Mouse (Mus musculus) neutrophil, adult 5-6 weeks (primary cell): ENCODE data around the gene Trdn. TPM values are rescaled to one million over a fixed set of nuclear protein-coding genes. Genes with fewer than 3 reads are reported as not detected.

Experiments
- ATAC-seq: fragments of 151-379, 151-347 bp; 2 replicates; pipeline ENCODE4 v1.8.0; 2017; ENCODE audit warnings: mild to moderate bottlenecking, moderate TSS enrichment; ENCODE audit not compliant: insufficient number of reproducible peaks, poor library complexity, low FRiP score, severe bottlenecking; ENCODE audit errors: extremely low read depth
- total RNA-seq: library from RNA; stranded (forward); fragments of 200-1000 nt; gene quantifications from 2 replicates; pipeline ENCODE4 v1.2.3, GENCODE M21; 2017

The Trdn gene
- not detected in 2 replicates for total RNA-seq

- no peak for ATAC-seq
Observed at GRCm38 (mm10) chr10:33080254-33080653, at the start of gene Trdn. Trdn (plus strand) TSS chr10:33080554.

- ATAC-seq: no peak
Observed at GRCm38 (mm10) chr10:33060771-33061170, 19.6 kb upstream of the Trdn start.

GRCm38 (mm10) chr10:33065566-33065965 is 14.8 kb upstream of the Trdn start:
- no peak for ATAC-seq

- no peak for ATAC-seq
Observed at GRCm38 (mm10) chr10:33073126-33073525, 7.2 kb upstream of the Trdn start.

GRCm38 (mm10) chr10:33082151-33082844 is 1.9 kb downstream of the Trdn start:
- no peak for ATAC-seq

- ATAC-seq: no peak
Observed at GRCm38 (mm10) chr10:33082961-33083626, 2.7 kb downstream of the Trdn start.

GRCm38 (mm10) chr10:33083627-33084158 is 3.3 kb downstream of the Trdn start:
- no peak for ATAC-seq

GRCm38 (mm10) chr10:33088403-33088802 is 8.0 kb downstream of the Trdn start:
- ATAC-seq: no peak

- ATAC-seq: no peak
Observed at GRCm38 (mm10) chr10:33092400-33092799, 12.0 kb downstream of the Trdn start.

- ATAC-seq: no peak
Observed at GRCm38 (mm10) chr10:33107942-33108341, 27.6 kb downstream of the Trdn start.

GRCm38 (mm10) chr10:33123028-33123427 is 42.7 kb downstream of the Trdn start:
- no peak for ATAC-seq

- ATAC-seq: no peak
Observed at GRCm38 (mm10) chr10:33144911-33145310, 64.6 kb downstream of the Trdn start.

GRCm38 (mm10) chr10:33179731-33180631 is 99.6 kb downstream of the Trdn start:
- ATAC-seq: no peak

GRCm38 (mm10) chr10:33189031-33189430 is 108.7 kb downstream of the Trdn start:
- ATAC-seq: no peak

- ATAC-seq: no peak
Observed at GRCm38 (mm10) chr10:33195919-33196318, 115.6 kb downstream of the Trdn start.

- ATAC-seq: no peak
Observed at GRCm38 (mm10) chr10:33198257-33198656, 117.9 kb downstream of the Trdn start.

GRCm38 (mm10) chr10:33210411-33210810 is 130.1 kb downstream of the Trdn start:
- no peak for ATAC-seq

- no peak for ATAC-seq
Observed at GRCm38 (mm10) chr10:33253911-33254310, 173.6 kb downstream of the Trdn start.

GRCm38 (mm10) chr10:33256202-33256601 is 175.8 kb downstream of the Trdn start:
- ATAC-seq: no peak
